Mouse (Mus musculus) embryo, embryonic 10 days (tissue): ENCODE data around the gene Palld.

Experiments
- DNase-seq: peaks from one replicate; pipeline ENCODE4 v3.0.0-alpha.2; 2015; ENCODE audit warnings: low spot score

The Palld gene

DNA sequence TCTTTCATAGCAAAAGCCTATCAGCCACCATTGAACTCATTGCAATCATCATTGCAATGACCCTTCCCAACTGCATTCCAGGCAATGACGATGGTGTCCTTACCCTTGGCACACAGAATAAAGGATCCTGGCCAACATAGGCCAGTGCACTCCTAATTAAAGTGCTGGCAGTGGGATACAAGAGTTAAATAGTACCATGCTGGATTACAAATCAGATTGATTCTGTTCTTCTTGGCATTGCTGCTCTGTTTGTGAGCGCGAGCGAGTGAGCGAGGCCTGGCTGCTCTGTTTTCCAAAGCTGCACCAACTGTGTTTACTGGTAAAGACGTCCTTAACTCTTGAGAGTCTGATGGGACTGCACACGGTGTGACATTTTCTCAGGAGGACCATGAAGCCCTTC, 37.1 kb downstream of the Palld start:
- no peak for DNase-seq

DNA sequence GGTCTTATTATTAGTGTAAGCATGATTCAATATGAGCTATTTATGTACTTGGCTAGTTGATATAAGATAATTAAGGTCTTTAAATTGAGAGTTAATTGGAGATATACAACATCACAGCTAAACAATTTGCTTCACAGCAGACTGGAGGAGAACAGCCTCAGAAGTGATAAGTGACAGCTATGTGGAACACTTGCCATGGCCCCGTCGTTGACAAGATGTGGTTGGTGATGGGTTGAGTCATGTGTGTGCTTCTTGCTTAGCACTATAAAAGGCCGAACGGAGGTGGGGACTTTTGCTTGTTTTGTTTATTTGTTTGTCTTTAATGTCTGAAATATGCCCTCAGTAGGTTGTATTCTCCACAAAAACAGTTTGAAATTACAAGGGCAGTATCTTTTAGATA, 51.2 kb downstream of the Palld start:
- DNase-seq = no peak

DNA sequence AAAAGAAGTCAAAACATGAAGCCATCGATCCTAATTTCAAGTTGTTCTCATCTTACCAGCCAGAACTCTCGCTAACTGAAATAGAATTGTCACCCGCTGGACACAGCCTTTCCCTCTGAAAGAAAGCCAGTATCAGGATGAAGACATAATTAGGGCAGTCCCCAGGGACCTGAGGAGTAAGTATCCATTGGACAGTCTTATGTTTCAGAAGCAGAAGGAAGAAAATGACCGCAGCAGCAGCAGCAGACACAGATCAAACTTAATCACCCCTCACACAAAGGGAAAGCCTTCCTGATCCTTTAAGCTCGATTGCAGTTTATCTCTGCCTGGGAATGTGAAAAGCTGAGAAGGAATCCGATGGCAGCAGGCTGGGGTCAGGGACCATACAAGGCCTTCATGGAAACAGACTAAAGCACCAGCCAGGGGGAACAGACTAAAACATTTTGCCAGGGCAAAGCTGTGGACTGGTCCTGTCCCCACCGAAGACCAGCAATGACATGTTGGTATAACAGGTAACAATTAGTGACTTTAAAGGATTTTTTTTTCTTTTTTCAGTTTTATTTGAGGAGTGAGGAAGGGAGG, 53.8 kb downstream of the Palld start:
- peak; percentile 72 for DNase-seq

DNA sequence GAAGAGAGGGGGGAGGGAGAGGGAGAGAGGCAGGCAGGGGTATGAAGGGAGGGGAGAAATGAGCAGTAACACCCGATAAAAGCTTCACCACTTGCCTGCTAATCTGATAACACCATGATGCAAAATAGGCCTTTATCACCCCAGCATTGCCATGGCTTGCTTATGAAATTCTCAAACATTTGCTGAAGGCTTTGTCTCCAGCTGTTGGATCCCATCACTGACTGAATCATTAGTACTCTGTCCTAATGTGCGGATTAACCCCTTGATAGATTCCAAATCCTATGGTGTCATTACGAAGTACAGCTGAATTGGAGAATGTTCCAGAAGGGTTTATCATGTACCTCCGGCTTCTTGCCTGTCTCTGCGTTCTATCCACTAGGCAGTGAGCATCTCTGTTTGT, 55.0 kb downstream of the Palld start:
- no peak for DNase-seq

DNA sequence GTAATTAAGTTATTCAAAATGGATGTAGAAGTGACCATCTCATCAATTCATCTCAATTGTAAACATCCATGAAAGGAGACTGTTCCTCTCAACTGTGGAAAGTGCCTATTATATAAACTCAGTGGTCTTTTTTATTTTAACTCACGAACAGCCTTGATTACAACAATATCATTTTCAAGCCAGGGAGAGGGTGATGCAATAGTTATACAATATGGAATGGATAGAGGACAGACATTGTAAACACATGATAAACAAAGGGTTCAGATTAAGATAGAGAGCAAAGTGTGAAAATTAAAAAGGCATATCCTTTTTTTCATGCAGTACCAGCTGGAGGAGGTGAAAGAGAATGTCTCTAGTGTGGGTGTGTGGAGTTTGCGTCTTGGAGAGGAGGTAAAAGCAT, 57.5 kb downstream of the Palld start:
- DNase-seq = no peak

DNA sequence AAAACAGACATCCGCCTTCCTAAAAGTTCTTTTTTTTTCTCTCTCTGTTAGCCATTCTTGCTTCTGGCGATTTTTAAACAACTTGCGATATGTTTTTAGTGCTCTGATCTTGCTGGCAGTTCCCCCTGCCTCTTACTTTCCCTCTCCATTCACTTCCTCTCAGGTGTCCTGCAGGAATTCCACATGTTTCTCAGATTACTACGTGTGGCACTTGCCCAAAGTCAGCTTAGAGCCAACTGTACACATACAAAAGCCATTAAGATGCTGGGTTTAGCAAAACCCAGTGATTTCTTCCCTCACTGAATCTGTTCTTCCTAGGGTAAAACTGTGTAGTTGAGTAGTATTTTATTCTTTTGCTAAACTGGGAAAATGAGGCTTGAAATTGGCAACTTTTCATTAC, 57.9 kb downstream of the Palld start:
- DNase-seq = no peak

DNA sequence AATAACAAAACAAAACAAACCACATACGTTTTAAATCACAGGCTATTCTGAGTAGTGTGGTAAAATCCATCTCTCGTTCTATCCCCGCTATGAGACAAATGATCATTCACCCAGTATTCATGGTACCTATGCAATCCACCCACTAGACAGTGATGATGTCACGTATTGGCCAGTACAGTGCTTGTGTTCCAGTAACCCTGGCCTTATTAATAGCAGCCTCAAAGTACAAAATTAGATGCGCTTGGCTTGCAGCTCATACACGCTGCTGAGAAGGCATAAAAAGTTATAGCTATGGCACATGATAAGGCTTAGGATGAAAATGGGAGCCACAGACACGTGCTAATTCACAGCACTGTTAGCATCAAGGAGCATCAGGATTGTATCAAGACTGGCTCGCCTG, 58.7 kb downstream of the Palld start:
- DNase-seq = no peak

DNA sequence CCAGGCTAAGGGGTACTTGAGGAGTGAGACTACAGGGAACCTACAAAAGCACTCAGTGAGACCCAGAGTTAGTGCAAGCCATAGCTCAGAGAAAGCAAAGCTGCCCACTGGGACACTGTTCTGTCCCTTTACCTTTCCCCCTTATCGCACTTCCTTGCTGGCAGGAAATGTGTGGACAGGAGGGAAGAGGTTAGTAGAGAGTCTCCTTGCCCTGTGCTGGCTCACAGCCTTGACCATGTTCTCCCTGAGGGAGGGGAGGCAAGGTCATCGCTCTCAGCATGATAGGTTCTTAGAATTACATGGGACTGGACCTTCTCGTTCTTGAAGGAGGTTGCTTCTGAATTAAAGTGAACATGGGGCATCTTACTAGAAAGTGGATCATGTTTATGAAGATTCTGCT, 69.3 kb downstream of the Palld start:
- no peak for DNase-seq

DNA sequence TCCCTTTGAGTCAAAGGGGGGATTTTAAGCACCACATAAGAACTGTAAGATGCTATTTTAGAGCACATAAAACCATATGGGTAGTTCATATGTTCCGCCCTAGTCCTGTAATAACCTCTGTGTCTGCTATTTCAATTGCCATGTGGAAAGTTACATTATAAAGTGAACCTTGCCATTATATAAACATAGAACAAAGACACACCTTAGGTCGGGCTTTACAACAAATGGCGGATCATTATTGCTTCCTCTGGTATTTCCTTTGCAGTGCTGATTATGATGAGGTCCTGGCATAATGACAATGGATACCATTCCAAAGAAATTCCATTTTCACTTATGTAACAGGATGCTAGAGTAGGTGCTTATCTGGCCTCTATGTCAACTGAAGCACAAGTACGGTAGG, 70.5 kb downstream of the Palld start:
- DNase-seq = no peak

DNA sequence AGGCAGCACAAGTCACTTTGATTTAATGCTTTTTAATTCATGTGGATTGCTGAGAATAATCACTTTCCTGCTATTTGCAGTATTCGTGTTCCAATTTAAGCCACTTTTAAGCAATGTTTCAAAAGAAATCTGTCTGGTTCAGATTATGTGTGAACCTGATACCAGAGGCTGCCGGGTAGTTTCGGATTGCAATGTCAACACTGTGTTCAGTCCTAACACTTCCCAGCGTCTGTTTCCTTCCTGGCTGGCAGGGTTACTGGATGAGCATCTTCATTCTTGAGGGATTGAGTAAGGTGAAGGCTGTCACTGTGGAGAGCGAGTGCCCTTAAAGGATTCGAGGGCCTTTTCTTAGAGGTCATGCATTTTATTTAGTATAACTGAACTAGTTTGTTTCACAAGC, 71.7 kb downstream of the Palld start:
- peak; percentile 62 for DNase-seq

DNA sequence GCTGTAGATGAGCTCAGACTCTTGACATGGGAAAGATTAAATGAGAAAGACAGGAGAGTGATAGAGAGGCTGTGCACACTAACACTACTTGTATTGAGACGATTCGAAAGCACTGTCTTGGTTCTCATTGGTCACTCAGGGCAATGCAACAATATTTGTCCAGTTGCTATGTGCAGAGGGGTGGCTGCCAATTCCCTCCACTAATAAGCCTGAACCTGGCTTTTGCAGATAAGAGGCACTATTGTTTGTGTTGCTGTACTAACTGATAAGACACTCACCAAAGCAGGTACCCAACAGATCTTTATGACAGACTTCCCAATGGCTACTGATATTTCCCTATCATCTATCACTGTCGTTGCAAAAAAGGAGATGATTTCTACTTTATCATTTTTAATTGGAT, 77.9 kb downstream of the Palld start:
- DNase-seq = no peak

DNA sequence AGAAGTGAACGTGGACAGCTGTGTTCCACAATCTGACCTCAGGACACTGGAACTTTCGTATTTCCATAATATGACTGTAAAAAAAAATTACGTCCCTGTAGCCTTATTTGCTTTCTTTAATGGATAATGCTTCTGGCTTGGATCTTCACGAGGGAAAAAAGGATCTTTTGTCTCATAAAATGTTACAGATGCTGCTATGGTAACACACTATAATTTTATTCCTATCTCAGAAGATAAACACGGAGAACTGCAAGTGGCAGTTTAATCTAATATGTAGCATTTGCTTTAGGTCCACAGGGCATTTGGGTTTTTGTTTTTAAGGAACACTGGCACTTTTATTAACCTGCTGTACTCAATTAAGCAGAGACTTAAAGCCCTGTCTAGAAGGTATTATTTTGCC, 79.3 kb downstream of the Palld start:
- no peak for DNase-seq

DNA sequence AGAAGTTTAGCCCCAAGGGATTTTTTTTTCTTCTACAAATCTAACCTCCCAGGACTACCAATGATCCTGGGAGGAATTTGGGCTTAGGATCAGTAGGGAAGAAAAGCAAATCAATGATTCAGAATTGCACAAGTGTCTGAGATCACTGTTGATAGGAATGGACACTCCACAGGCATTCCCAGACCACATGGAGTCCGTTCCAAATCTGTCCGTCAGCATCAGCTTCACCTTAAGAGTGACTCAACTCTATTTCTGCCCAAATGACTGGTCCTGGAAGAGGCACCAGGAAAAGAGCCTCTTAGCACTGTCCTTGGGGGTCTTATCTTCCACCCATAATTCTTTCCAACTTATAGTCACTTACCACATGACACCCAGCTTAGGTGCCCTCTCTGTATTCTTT, 98.7 kb downstream of the Palld start:
- no peak for DNase-seq

DNA sequence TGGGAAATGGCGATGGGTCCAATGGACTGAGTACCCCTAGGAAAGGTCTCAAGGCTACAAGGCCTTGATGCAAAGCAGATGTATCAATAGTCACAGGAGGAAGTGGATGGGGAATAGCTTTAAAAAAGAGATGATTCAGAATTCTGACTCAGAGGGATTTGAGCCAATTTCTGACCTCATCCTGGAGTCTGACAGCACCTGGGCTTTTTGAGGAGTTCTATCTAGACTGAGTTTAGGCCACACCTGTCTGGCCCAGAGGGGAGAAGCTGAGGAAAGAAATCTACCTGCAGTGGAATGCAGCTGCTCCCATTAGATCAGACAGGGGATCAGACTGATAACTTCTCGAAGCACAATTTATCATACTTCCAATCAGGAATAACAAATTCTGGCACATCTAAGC, 99.7 kb downstream of the Palld start:
- no peak for DNase-seq

DNA sequence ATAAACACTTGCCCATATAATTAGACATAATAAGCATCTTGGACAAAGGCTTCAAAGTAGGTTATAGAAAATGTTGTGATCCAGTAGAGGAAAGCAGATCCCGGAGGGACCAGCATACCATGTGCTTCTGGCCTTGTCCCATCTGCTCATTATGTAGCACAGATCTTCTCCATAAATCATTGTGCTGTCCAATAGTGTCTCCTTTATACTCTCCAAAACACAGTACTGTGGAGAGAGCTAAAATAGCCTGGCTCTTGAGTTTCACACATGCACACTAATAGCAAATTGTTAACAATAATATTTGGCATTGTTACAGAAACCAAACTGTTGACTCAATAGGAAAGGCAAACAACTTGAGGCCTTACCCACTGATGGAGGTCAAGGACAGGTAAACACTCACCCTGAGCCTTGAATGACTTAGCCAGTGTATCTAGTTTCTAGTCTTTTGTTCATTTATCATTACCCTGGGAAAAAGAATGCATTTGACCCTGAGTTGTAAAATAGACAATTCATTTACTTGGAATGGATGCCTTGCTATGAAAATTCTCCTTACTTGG, 105.0 kb downstream of the Palld start:
- DNase-seq = no peak

DNA sequence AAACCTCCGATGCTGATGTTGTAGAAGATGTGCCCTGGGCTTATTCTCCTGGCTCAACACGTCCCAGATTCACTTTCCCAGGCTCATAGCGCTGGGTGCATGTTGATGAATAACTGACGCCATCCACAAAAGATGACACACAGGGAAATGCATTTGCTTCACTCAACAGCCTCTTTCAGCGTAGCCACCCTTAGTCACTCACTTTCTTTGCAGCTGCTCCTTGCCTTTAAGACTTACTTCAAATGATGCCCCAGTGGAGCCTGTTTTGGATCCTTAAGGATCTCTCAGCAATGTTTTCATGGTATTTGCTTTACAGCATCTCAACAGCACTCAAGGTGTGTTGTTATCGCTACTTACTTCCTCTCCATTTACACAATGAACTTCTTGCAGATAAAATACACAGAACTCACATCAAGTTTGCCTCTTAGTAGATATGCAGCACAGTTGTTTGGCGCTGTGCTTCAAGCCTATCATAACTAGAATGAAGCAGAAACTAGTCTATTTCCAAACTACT, 105.9 kb downstream of the Palld start:
- DNase-seq = no peak

DNA sequence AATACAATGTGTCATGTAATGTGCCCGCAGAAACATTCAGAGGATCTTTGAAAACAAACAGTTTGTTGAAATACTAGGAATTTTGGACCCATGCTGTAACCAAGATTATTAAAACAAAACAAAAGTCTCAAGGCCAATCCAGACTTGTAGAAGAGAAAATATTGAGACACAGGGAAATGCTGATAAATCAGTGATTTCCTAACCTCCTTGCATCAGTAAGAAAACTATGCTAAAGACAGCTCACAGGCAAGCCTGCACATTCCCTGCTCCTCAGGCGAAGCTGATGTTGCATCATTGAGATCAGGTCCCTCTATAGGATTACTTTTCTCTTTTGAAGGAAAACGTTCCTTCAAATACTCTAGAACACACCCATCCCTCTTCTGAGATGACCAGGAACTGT, 112.5 kb downstream of the Palld start:
- DNase-seq = no peak

DNA sequence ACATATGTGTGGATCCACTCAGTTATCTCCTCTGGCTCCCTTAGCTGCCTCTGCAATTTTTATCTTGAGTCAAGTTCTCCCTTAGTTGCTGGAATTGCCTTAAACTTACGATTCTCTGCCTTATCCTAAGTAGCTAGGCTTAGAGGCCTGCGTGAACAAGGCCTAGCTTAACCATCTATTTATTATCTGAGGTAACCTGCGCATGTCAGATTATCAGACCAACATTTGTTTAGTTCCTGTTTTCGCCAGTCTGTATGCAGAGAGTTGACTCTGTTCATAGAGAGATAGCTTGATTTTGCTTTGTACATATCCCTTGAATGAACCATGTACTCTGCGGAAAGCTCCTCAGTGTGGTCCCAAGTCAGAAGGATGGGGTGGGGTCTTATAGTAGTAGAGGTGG, 113.2 kb downstream of the Palld start:
- no peak for DNase-seq

DNA sequence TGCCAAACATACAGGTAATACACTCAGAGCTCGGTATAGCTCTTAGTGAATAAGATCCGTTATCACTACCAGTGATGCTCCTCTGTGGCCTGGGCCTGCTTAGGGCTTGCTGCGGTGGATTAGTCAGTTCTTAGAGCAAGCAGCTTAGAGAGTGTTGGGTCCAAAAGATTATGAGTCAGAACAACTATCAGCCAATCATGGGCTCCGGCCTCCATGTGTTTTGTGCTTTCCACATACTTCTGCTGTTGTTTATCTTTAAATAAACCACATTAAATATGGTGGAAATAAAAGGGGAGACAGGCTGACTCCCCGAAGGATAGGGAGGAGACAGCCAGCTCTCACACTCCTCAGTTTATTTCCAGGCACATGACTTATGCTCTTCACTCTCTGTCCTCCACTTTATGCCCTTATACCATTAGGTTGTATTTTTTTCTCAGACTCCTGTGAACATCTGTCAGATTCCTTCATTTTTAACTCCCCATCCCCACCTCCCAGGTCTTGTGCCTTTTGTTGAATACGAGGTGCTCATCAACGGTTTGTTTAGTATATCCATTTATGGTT, 119.5 kb downstream of the Palld start:
- no peak for DNase-seq

DNA sequence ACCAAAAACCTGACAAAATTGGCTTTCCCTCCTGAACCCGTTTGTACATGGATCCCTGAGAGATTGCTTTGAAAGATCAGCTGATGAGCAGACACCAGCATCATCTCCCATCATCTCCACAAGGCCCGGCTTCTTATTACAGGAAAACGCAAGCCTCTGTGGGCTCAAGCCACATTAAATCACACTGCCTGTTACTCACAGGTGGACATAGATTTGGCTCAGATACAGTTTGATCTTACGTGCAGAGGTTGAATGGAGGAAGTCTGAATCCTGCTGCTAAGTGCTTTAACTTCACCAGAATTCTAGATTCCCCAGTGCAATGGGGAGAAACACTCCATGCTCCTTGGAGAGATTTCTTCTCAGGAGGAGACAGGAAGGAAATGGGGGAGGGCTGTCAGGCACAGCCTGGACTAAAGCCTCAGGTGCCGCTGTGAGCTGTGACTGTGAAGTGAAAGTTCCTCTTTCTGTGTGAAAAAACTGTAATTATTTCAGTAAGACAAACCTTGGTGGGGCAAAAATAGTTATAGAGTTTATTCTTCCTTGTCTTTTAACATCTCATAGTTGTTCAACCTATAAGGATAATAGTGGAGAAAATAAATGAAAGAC, 121.7 kb downstream of the Palld start:
- DNase-seq = no peak

DNA sequence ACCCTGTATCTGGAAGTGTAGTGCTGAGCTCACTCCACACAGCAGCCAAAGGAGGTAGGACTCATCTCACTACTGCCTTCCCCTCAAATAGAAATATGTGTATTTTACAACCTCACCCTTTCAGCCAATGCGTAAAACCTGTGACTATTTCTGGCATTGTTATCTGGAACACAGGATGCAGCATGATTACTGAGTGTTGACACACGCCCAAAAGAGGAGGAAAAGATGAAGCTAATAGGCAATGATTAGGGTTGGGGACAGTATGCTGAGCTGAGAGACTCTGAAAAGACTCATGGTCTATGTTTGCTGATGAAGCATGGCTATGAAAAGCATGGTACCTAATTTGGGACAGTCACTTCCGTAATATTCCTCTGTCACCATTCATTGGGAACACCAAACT, 124.3 kb downstream of the Palld start:
- no peak for DNase-seq

DNA sequence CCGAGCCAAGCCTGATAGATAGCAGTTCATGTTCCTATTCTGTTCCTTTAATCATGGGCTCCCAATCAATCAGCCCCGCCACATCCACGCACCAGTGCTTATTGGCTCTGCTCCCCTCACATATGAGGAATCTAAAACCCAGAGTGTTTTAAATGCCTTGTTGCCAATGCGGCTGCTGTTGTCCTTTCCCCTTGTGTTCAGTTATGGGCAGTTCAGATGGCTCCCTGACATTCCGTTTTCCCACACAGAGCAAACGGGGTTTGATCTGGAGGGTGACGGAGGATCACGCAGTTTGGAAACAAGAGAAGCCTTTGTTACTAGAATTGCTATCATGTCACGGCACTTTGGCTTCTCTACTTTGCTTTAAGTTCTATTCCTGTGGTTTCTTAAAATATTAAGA, 125.9 kb downstream of the Palld start:
- DNase-seq = no peak

DNA sequence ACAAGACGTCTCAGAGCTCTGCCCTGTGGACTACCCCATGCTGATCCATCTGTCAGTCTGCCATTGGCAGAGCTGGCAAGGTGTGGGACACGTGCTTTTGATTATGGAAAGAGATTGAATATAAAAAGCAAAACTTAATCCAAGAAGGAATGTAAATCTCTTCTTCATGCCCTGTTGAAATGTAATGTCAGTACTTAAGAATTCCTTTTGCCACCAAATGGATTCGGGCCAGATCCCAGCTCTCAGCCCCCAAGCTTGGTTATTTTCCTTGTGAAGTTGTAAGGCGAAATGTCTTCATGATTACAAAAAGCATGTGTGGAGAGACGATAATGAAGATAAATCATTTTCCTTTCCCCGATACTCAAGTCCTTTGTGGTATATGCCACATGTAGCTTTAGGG, 126.6 kb downstream of the Palld start:
- no peak for DNase-seq

DNA sequence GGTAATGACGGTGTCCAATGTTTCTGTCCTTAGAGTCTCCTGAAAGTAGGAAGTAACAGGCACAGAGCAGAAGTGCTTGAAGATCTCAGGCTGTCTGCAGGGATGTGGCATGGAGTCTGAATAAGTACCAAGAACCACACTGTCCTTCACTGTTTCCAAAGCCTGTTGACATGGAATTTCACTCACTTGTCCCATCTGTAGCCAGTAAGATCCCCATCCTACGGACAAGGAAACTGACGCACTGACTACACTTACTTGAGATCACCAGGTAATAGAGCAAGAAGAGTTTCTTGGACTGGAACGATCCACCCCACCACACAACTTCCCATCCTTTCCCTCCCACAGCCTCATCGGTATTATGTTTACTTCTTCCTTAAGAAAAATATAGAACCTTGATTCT, 128.3 kb downstream of the Palld start:
- DNase-seq = no peak
